Mouse (Mus musculus) liver, embryonic 11.5 days (tissue): ENCODE data around the gene Rftn1. TPM values are rescaled to one million over a fixed set of nuclear protein-coding genes. Genes with fewer than 3 reads are reported as not detected.

ENCODE experiments used
- ATAC-seq: fragments of 200-750 bp; cut with Nextera tagmentation; replicated peaks from 2 replicates; pipeline ENCODE4 v1.8.0; 2017; ENCODE audit warnings: moderate number of reproducible peaks, mild to moderate bottlenecking, moderate TSS enrichment, moderate library complexity; ENCODE audit not compliant: low FRiP score
- DNase-seq: peaks from one replicate; pipeline ENCODE4 v3.0.0-alpha.2; 2017; ENCODE audit warnings: low spot score
- H3K27ac ChIP-seq: fragments of 300-500 bp; sonication (generic); 2 replicates; pipeline ENCODE4 v1.5.1; 2014; ENCODE audit warnings: mild to moderate bottlenecking, low read depth, low read length, control low read depth
- H3K27me3 ChIP-seq: fragments of 300-500 bp; sonication (generic); replicated peaks from 2 replicates; pipeline ENCODE4 v1.6.1; 2014; ENCODE audit warnings: low read length, mixed read lengths; ENCODE audit not compliant: control insufficient read depth, insufficient read depth
- H3K36me3 ChIP-seq: fragments of 300-500 bp; sonication (generic); 2 replicates; pipeline ENCODE4 v1.6.1; 2014; ENCODE audit warnings: mild to moderate bottlenecking, low read length, moderate library complexity, mixed read lengths; ENCODE audit not compliant: control insufficient read depth, insufficient read depth
- H3K4me1 ChIP-seq: fragments of 300-500 bp; sonication (generic); replicated peaks from 2 replicates; pipeline ENCODE4 v1.6.1; 2014; ENCODE audit warnings: low read length, mixed read lengths; ENCODE audit not compliant: control insufficient read depth, insufficient read depth
- H3K4me2 ChIP-seq: fragments of 300-500 bp; sonication (generic); 2 replicates; pipeline ENCODE4 v1.6.1; 2014; ENCODE audit warnings: mild to moderate bottlenecking, control low read depth, moderate library complexity
- H3K4me3 ChIP-seq: fragments of 300-500 bp; sonication (generic); 2 replicates; pipeline ENCODE4 v1.5.1; 2014; ENCODE audit warnings: low read depth, low read length, control low read depth
- H3K9ac ChIP-seq: fragments of 300-500 bp; sonication (generic); 2 replicates; pipeline ENCODE4 v1.6.1; 2014; ENCODE audit warnings: low read depth, low read length, control low read depth
- H3K9me3 ChIP-seq: fragments of 300-500 bp; sonication (generic); 2 replicates; pipeline ENCODE4 v1.6.1; 2016; ENCODE audit warnings: low read length, inconsistent platforms, mixed read lengths; ENCODE audit not compliant: control insufficient read depth
- WGBS: fragments of 180-500 bp; shearing (Covaris S2); extraction: QIAGEN DNeasy Blood & Tissue Kit; methylation state at CpG from one replicate; pipeline ENCODE4 v1.1.7; 2014; 5-methylcytosine and 5-hydroxymethylcytosine counted together
- polyA plus RNA-seq: library from polyadenylated mRNA; unstranded; fragments of >200 nt; fragmentation: Nextera tagmentation; extraction: Ambion mirVana; gene quantifications from 2 replicates; pipeline ENCODE4 v1.2.1, GENCODE M21; 2014

Rftn1 gene
- polyA plus RNA-seq, 1 experiment from 2014 or later: 12.8 TPM

DNA sequence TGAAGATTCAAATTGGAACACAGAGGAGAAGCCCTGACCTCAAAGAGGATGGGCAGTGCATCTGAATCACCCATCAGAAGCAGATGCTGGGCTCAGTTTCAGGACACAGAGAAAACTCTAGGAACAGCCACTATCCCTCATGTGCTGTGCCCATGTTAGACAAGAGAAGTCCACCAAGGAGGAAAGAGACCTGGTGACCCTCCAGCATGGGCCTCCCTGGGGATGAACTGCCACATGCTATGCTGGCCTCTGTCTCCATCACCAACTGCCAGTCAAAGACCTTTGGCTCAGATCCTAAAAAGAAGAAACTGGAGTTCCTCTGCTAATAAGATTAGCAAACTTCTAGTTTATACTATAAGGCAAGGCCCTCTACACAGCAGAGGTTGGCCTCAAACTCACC lies 188.7 kb downstream of the Rftn1 start:
- no peak overlapping the region for H3K9ac ChIP-seq
- DNase-seq (no peak), ATAC-seq (no peak)
- H3K27me3 ChIP-seq: no peaks in the 10 kb centered on the region
- no peak overlapping the region for H3K27ac ChIP-seq
- no peaks in the 10 kb centered on the region for H3K36me3 ChIP-seq
- no peaks in the 10 kb centered on the region for H3K9me3 ChIP-seq
- H3K4me3 ChIP-seq: no peak overlapping the region
- H3K4me2 ChIP-seq: no peak overlapping the region
- peaks cover 5% of the 10 kb centered on the region for H3K4me1 ChIP-seq

DNA sequence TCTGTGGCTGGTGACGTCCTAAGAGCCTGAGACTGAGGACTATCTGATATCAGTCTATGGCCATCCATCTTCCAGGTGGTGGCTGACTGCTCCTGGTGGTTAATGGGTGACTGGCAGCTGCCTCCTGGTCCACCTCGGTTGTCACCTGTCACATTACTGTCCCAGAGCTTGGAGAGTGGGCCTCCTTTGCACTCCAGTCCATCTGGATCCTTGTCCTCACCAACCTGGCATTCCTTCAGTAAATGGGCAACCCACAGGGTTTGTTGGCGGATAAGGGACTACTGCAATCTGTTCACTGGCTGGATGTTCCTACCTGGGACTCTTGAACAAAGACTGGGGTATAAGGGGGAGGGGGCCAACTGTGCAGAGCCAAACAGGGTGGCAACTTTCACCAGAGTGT lies 189.9 kb downstream of the Rftn1 start:
- no peak for DNase-seq
- Histone ChIP-seq H3K27ac (no peak overlapping the region), H3K9ac (no peak overlapping the region), H3K4me3 (no peak overlapping the region), H3K36me3 (no peaks in the 10 kb centered on the region), H3K27me3 (no peaks in the 10 kb centered on the region), H3K4me2 (no peak overlapping the region), H3K9me3 (no peaks in the 10 kb centered on the region), H3K4me1 (no peaks in the 10 kb centered on the region)
- WGBS: 79% methylated on average over 3 of the region's 3 CpGs
- no peak for ATAC-seq

DNA sequence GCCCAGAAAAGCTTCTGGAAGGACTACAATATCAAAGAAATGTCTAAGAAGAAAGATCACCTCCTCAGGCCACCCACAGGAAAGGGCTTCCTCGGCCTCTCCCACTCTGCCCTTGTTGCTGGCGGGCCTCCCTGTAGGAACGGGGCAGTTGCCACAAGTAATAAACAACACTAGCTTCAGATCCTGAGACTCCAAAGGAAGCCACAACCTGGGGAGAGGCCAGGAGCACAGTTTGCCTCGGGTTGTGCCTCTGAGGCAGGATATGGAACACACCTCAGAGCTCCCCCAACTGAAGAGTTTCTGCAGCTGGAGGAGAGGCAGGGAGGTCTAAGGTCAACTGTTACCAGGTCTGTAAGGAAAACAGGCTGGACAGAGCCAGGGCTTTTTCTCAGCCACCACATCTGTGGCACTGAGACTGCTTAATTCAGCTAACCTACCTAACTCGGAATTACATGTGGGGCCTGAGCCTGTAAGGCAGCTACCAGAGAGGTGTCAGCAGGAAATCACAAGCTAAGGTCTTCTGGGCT lies 193.8 kb downstream of the Rftn1 start:
- Histone ChIP-seq H3K27ac (no peak overlapping the region), H3K36me3 (no peaks in the 10 kb centered on the region), H3K4me2 (no peak overlapping the region), H3K9me3 (no peaks in the 10 kb centered on the region), H3K9ac (no peak overlapping the region), H3K27me3 (no peaks in the 10 kb centered on the region), H3K4me1 (no peaks in the 10 kb centered on the region), H3K4me3 (no peak overlapping the region)
- ATAC-seq (no peak), DNase-seq (no peak)
- 63% methylated on average over 5 of the region's 5 CpGs for WGBS

DNA sequence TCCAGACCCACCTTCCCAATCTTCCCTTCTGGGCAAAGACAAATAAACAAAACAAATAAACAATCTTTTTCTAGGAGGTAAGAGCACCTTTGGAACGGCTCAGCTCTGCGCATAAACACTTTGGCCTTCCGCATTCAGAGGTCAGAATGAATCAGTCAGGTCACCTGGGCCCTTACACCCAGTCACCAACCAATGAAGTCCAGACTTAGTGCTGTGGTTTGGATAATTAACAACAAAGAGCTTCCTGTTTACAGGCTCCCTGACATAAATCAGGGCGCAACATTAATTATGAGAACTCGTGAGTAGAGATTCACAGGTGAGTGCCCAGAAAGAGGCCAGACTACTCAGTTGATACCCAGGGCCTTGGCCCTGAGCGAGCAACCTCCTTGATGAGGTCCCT lies 194.4 kb downstream of the Rftn1 start:
- WGBS: 84% methylated on average over 6 of the region's 6 CpGs
- H3K9me3 ChIP-seq: no peaks in the 10 kb centered on the region
- H3K9ac ChIP-seq: no peak overlapping the region
- no peak overlapping the region for H3K27ac ChIP-seq
- H3K4me3 ChIP-seq: no peak overlapping the region
- no peak for ATAC-seq
- H3K4me2 ChIP-seq: no peak overlapping the region
- no peaks in the 10 kb centered on the region for H3K4me1 ChIP-seq
- no peak for DNase-seq
- no peaks in the 10 kb centered on the region for H3K27me3 ChIP-seq
- no peaks in the 10 kb centered on the region for H3K36me3 ChIP-seq

DNA sequence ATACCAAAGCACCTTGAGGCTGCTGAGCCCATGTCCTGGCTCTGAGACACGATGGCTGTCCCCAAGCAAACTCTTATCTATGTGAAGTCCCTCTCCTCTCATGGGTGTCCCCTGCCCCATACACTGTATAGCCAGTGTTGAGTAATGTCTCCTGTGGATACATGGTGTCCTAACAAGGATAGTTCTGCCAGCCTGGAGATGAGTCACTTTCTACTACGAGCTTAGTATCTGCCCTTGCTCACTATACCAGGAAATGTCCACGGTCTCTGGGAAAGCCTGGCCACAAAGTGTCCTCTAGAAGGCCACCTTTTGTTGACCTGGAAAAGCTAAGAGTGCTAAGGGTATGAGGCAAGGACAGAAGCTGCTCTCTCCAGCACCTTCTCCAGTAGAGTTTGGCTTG lies 195.2 kb downstream of the Rftn1 start:
- no peak overlapping the region for H3K4me2 ChIP-seq
- H3K9ac ChIP-seq: no peak overlapping the region
- no peaks in the 10 kb centered on the region for H3K4me1 ChIP-seq
- ATAC-seq: no peak
- no peak for DNase-seq
- no peak overlapping the region for H3K27ac ChIP-seq
- H3K27me3 ChIP-seq: no peaks in the 10 kb centered on the region
- WGBS: 84% methylated on average over 3 of the region's 3 CpGs
- no peaks in the 10 kb centered on the region for H3K36me3 ChIP-seq
- H3K4me3 ChIP-seq: no peak overlapping the region
- H3K9me3 ChIP-seq: no peaks in the 10 kb centered on the region

DNA sequence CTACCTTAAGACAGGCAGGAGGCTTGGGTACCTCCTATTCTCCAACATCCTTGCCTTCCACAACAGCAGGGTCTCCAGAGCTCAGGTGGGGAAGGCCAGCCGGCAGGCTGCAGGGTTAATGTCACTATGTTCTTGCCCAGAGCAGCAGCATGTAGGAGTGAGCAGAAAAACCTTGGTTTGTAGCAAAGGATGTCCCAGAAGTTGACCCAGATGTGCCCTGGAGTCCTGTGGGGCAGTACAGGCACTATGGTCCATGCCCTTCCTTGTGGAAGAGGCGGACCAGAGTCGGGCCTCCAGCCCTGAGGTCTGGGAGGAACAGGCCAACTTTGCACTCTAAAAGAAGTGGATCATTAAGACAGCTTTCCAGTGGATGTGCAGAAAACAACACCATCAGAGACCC lies 196.8 kb downstream of the Rftn1 start:
- no peak for ATAC-seq

DNA sequence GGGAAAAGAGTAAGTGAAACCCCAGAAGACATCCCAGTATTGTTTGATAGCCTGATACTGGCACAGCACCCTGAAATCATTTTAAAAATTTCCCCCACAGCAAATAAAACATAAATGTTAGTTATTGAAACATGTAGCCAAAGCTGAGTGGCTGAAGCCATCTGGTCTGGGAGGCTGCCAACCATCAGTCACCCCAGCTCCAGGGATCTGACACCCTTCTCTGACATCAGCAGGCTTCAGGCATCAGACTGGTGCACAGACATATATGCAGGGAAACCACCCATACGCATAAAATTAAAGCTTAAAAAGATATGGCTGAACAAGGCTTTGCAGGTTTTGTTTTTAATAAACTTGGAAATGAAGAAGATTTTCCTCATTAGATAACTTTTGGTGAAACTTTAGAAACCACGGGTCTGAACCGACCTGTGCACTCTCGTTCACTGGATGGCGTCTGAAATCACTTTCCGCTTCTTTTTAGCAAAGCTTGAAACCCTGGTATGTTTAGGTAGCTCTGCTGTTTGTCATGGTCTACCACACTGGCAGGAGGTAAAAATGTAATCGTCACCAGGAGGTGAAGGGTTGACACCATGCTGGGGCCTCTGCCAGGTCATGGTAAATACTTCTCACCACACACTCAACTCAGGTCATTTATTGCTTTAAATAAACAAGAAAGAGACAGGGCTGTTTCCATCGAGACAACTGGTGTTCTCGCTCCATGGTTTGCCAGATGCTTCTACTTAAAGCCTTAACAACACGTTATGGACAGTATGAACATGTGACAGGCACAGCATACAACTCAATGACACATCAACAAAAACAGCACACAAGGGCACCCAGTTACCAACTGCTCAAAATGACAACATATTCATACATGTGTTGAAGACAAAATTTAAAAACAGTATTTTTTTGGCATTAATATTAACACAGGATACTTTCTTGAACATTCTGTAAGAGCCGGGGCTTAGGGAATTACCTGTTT lies 197.6 kb downstream of the Rftn1 start:
- Histone ChIP-seq H3K9me3 (no peaks in the 10 kb centered on the region), H3K36me3 (no peaks in the 10 kb centered on the region), H3K27ac (no peak overlapping the region), H3K27me3 (no peaks in the 10 kb centered on the region), H3K9ac (no peak overlapping the region), H3K4me1 (no peaks in the 10 kb centered on the region), H3K4me3 (no peak overlapping the region), H3K4me2 (no peak overlapping the region)
- WGBS: 72% methylated on average over 11 of the region's 11 CpGs
- no peak for ATAC-seq
- DNase-seq: no peak

More for the DNA sequence above, 196.8 kb downstream of the Rftn1 start:
- Histone ChIP-seq H3K36me3 (no peaks in the 10 kb centered on the region), H3K9ac (no peak overlapping the region), H3K9me3 (no peaks in the 10 kb centered on the region), H3K27me3 (no peaks in the 10 kb centered on the region), H3K27ac (no peak overlapping the region), H3K4me2 (no peak overlapping the region), H3K4me3 (no peak overlapping the region), H3K4me1 (no peaks in the 10 kb centered on the region)
- no peak for DNase-seq
- WGBS: 83% methylated on average over 3 of the region's 3 CpGs

DNA sequence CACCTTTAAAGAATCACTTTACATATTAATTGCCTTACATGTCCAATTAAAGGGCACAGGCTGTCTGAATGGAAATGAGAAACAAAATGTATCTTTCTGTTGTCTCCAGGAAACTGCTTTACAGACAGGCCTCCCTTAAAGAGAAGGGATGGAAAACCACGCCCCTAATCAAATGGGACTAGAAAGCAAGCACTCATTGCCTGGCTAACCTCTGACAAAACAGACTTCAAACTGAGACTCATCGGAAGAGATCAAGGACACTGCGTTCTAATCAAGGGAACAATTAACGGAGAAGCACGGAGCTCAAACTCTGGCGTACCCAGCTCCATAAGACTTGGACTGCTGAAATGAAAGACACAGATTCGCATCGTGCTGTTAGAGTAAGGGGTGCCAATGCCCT lies 200.9 kb downstream of the Rftn1 start:
- DNase-seq (no peak), ATAC-seq (no peak)
- no peak overlapping the region for H3K9ac ChIP-seq
- H3K27me3 ChIP-seq: no peaks in the 10 kb centered on the region
- no peaks in the 10 kb centered on the region for H3K36me3 ChIP-seq
- no peak overlapping the region for H3K4me2 ChIP-seq
- no peak overlapping the region for H3K4me3 ChIP-seq
- no peak overlapping the region for H3K27ac ChIP-seq
- no peaks in the 10 kb centered on the region for H3K4me1 ChIP-seq
- WGBS: 84% methylated on average over 8 of the region's 8 CpGs
- H3K9me3 ChIP-seq: no peaks in the 10 kb centered on the region

DNA sequence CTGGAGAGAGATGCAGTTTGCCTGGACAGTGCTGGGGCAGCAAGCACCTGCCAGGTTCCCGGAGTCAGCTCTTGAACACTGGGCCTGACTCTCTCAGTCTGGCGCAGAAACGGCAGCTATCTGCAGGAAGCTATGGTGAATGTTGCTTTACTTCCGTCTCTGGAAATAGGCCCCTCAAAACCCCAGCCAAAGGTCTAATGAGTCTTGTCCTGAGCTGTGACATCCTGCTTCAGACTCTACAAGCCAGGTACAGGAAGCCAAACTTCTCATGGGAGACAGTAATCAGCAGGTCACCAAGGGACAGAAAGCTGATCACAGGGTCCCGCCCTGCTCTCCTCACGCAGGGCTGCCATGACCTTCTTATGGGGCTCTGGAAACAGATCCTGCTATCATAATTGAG lies 203.4 kb downstream of the Rftn1 start:
- Histone ChIP-seq H3K27me3 (no peaks in the 10 kb centered on the region), H3K27ac (no peak overlapping the region), H3K4me3 (no peak overlapping the region), H3K4me2 (no peak overlapping the region), H3K4me1 (no peaks in the 10 kb centered on the region), H3K9ac (no peak overlapping the region), H3K9me3 (no peaks in the 10 kb centered on the region), H3K36me3 (no peaks in the 10 kb centered on the region)
- no peak for ATAC-seq
- DNase-seq: no peak
- WGBS: 81% methylated on average over 6 of the region's 6 CpGs
